Mouse (Mus musculus) lung, adult 2 months (tissue): ENCODE data around the gene Ftl1.

ENCODE experiments used
- CTCF ChIP-seq: fragments of 200-500 bp; IDR thresholded peaks from 2 replicates; pipeline ENCODE4 v1.5.1; 2011; ENCODE audit warnings: mild to moderate bottlenecking, low read length, control low read depth; ENCODE audit not compliant: insufficient read depth
- POLR2A ChIP-seq: fragments of 200-500 bp; IDR thresholded peaks from 2 replicates; pipeline ENCODE4 v1.6.1; 2011; ENCODE audit warnings: low read depth, mild to moderate bottlenecking, control low read depth, low read length, borderline replicate concordance; ENCODE audit errors: extremely low read depth

GRCm38 (mm10) chr7:45465549-45465948 is 5.9 kb upstream of the Ftl1 start:
- TF ChIP-seq CTCF = no peak
- no peak for TF ChIP-seq POLR2A
